Comparison of ENCODE assay signal across 8 mouse cellular contexts in genomic region chr7:44850146-44850545, GRCm38 (mm10). TPM values are rescaled to one million over a fixed set of nuclear protein-coding genes. Genes with fewer than 3 reads are reported as not detected.
DNase-seq lines count a peak whose midpoint lies in the region; ATAC-seq and TF ChIP-seq lines count a peak whose summit lies in the region.

No protein-coding gene starts in this region.

- no peak; the same call in 1 of the 2 replicates for TF ChIP-seq CTCF in left cerebral cortex, adult 2 months (IDR thresholded peaks at IDR 0.05)
- 0 out of 2 replicates have a peak, but pooled peaks have one; percentile 16 for TF ChIP-seq CTCF in heart, adult 2 months (IDR thresholded peaks at IDR 0.05)
- TF ChIP-seq CTCF in lung, adult 2 months (IDR thresholded peaks at IDR 0.05; ENCODE audit: insufficient read depth, low read length): no peak

- intact Hi-C loops in left cerebral cortex, adult 2 months (cut with DNase I): loop anchor here (10.0 kb wide), 1 partner anchor 275 kb away; the partner anchor contains the start of genes Rpl13a and Rps11
- intact Hi-C loops in heart, adult 2 months (cut with DNase I): no loop called here

- peak; percentile 42; the same call in 1 of the 2 replicates for TF ChIP-seq POLR2A in heart, adult 2 months (IDR thresholded peaks at IDR 0.05; ENCODE audit: insufficient read depth, low read depth, low read length)
- peak; percentile 76; the same call in 1 of the 2 replicates for TF ChIP-seq POLR2A in lung, adult 2 months (IDR thresholded peaks at IDR 0.05; ENCODE audit: borderline replicate concordance, extremely low read depth, low read depth, low read length)

- H3K36me3 ChIP-seq in heart, adult 2 months (ENCODE audit: control insufficient read depth, insufficient read depth, low read length): no peaks in the 10 kb centered on the region
- peaks cover 38% of the 10 kb centered on the region for H3K36me3 ChIP-seq in kidney, embryonic 15.5 days

- peak overlapping the region; percentile 78 for H3K4me2 ChIP-seq in kidney, embryonic 15.5 days

- peaks cover 6% of the 10 kb centered on the region for H3K4me1 ChIP-seq in heart, adult 2 months (ENCODE audit: control insufficient read depth, insufficient read depth, low read length)
- H3K4me1 ChIP-seq in kidney, embryonic 15.5 days: peaks cover 56% of the 10 kb centered on the region
- H3K4me1 ChIP-seq in lung, adult 2 months (ENCODE audit: control insufficient read depth, insufficient read depth, low read length): peaks cover 13% of the 10 kb centered on the region

- peak; percentile 44 for ATAC-seq in kidney, embryonic 15.5 days (replicated peaks; ENCODE audit: low FRiP score)

- peak overlapping the region; percentile 99 for H3K27ac ChIP-seq in left cerebral cortex, adult 2 months
- peak overlapping the region; percentile 94 for H3K27ac ChIP-seq in heart, adult 2 months
- peak overlapping the region; percentile 98 for H3K27ac ChIP-seq in kidney, embryonic 15.5 days

- peak; percentile 74 to 78 for DNase-seq in left cerebral cortex, adult 2 months (ENCODE audit: extremely low spot score in 1 of 2, low spot score in 2 of 2)
- no peak for DNase-seq in left cerebral cortex, adult 11 months (ENCODE audit: low spot score)
- peak; percentile 60 to 79 for DNase-seq in cerebellum, postnatal 4 days (ENCODE audit: low spot score in 2 of 2)
- DNase-seq in heart, adult 2 months: peak; percentile 83 to 85
- peak; percentile 80 for DNase-seq in lung, adult 2 months
- peak; percentile 87 for DNase-seq in retina, postnatal 1 day
- peak; percentile 79 for DNase-seq in urinary bladder, postnatal 14 days (ENCODE audit: low spot score)

- peaks cover 3% of the 10 kb centered on the region for H3K79me2 ChIP-seq in heart, adult 2 months (replicated peaks; ENCODE audit: control insufficient read depth, insufficient read depth, low read length)

- WGBS in heart, adult 2 months: under 1% methylated on average over 33 of the region's 33 CpGs
- WGBS in kidney, embryonic 15.5 days: under 1% methylated on average over 33 of the region's 33 CpGs
- WGBS in lung, adult 2 months: under 1% methylated on average over 33 of the region's 33 CpGs

- no peaks in the 10 kb centered on the region for H3K27me3 ChIP-seq in heart, adult 2 months (ENCODE audit: control insufficient read depth, insufficient read depth, low read length)
- H3K27me3 ChIP-seq in kidney, embryonic 15.5 days: no peaks in the 10 kb centered on the region

- no peaks in the 10 kb centered on the region for H3K9me3 ChIP-seq in kidney, embryonic 15.5 days (replicated peaks)

- no peak for TF ChIP-seq EP300 in heart, adult 2 months (IDR thresholded peaks at IDR 0.05; ENCODE audit: insufficient read depth, low read depth, low read length)

- H3K9ac ChIP-seq in heart, adult 2 months (ENCODE audit: low read depth, low read length): peak overlapping the region; percentile 74
- H3K9ac ChIP-seq in kidney, embryonic 15.5 days: peak overlapping the region; percentile 77

- H3K4me3 ChIP-seq in left cerebral cortex, adult 2 months: peak overlapping the region; percentile 68
- H3K4me3 ChIP-seq in heart, adult 2 months: peak overlapping the region; percentile 100
- H3K4me3 ChIP-seq in kidney, embryonic 15.5 days (replicated peaks): peak overlapping the region; percentile 79
- H3K4me3 ChIP-seq in lung, adult 2 months (replicated peaks; ENCODE audit: extremely low read depth, low read depth, low read length): peak overlapping the region; percentile 87

RNA-seq across cellular contexts. Expression of gene Tbc1d17, which starts 1.3 kb away (rescaled TPM):
- total RNA-seq in left cerebral cortex, adult 2 months (2021): 10 to 100 TPM; 64.4 to 67.5 TPM
- total RNA-seq in heart, adult 2 months (2021): 10 to 100 TPM; 29.6 to 46.6 TPM
- polyA plus RNA-seq in heart, adult 2 months (2012; rRNA removed): 56.0 and 61.9 TPM in 2 replicates
- 76.8 and 81.0 TPM in 2 replicates for polyA plus RNA-seq in kidney, embryonic 15.5 days (2015; fragmentation: Nextera tagmentation; extraction: Ambion mirVana)
- polyA plus RNA-seq in lung, adult 2 months (2012; rRNA removed): 95.7 and 114 TPM in 2 replicates

RNA-seq across cellular contexts. Expression of gene Akt1s1, which starts 1.4 kb away (rescaled TPM):
- 10 to 100 TPM; 69.7 to 77.0 TPM for total RNA-seq in left cerebral cortex, adult 2 months (2021)
- total RNA-seq in heart, adult 2 months (2021): 10 to 100 TPM; 62.6 to 72.8 TPM
- polyA plus RNA-seq in heart, adult 2 months (2012; rRNA removed): 53.8 and 63.0 TPM in 2 replicates
- 108 and 118 TPM in 2 replicates for polyA plus RNA-seq in kidney, embryonic 15.5 days (2015; fragmentation: Nextera tagmentation; extraction: Ambion mirVana)
- 96.6 and 130 TPM in 2 replicates for polyA plus RNA-seq in lung, adult 2 months (2012; rRNA removed)

RNA-seq across cellular contexts. Expression of gene Pnkp, which starts 6.8 kb away (rescaled TPM):
- 10 to 100 TPM; 27.4 to 31.2 TPM for total RNA-seq in left cerebral cortex, adult 2 months (2021)
- 10 to 100 TPM; 15.3 to 19.6 TPM for total RNA-seq in heart, adult 2 months (2021)
- 20.2 and 30.1 TPM in 2 replicates for polyA plus RNA-seq in heart, adult 2 months (2012; rRNA removed)
- 31.1 and 33.6 TPM in 2 replicates for polyA plus RNA-seq in kidney, embryonic 15.5 days (2015; fragmentation: Nextera tagmentation; extraction: Ambion mirVana)
- 57.2 and 62.0 TPM in 2 replicates for polyA plus RNA-seq in lung, adult 2 months (2012; rRNA removed)

RNA-seq across cellular contexts. Expression of gene Ptov1, which starts 19.4 kb away (rescaled TPM):
- 100 to 1,000 TPM; 273 to 290 TPM for total RNA-seq in left cerebral cortex, adult 2 months (2021)
- total RNA-seq in heart, adult 2 months (2021): 100 to 1,000 TPM; 155 to 172 TPM
- polyA plus RNA-seq in heart, adult 2 months (2012; rRNA removed): 293 and 317 TPM in 2 replicates
- 411 and 437 TPM in 2 replicates for polyA plus RNA-seq in kidney, embryonic 15.5 days (2015; fragmentation: Nextera tagmentation; extraction: Ambion mirVana)
- 274 and 280 TPM in 2 replicates for polyA plus RNA-seq in lung, adult 2 months (2012; rRNA removed)

RNA-seq across cellular contexts. Expression of gene Atf5, which starts 33.7 kb away (rescaled TPM):
- total RNA-seq in left cerebral cortex, adult 2 months (2021): 10 to 100 TPM; 23.1 to 23.4 TPM
- 10 to 100 TPM; 60.2 to 63.4 TPM for total RNA-seq in heart, adult 2 months (2021)
- 42.3 and 73.6 TPM in 2 replicates for polyA plus RNA-seq in heart, adult 2 months (2012; rRNA removed)
- 4.2 and 4.3 TPM in 2 replicates for polyA plus RNA-seq in kidney, embryonic 15.5 days (2015; fragmentation: Nextera tagmentation; extraction: Ambion mirVana)
- polyA plus RNA-seq in lung, adult 2 months (2012; rRNA removed): 191 and 231 TPM in 2 replicates
